Mouse (Mus musculus) limb, embryonic 12.5 days (tissue): ENCODE data around the gene Ddx20. TPM values are rescaled to one million over a fixed set of nuclear protein-coding genes. Genes with fewer than 3 reads are reported as not detected.

Experiments used
- ATAC-seq: fragments of 200-750 bp; cut with Nextera tagmentation; 2 replicates; pipeline ENCODE4 v1.8.0; 2017; ENCODE audit warnings: low read depth, moderate TSS enrichment; ENCODE audit not compliant: insufficient number of reproducible peaks, insufficient read depth, low FRiP score, low TSS enrichment
- H3K27ac ChIP-seq: fragments of 300-500 bp; sonication (generic); 2 replicates; pipeline ENCODE4 v1.5.1; 2016; ENCODE audit warnings: mild to moderate bottlenecking, moderate library complexity
- H3K27me3 ChIP-seq: fragments of 300-500 bp; sonication (generic); 2 replicates; pipeline ENCODE4 v1.6.1; 2016; ENCODE audit warnings: mild to moderate bottlenecking, moderate library complexity
- H3K36me3 ChIP-seq: fragments of 300-500 bp; sonication (generic); 2 replicates; pipeline ENCODE4 v1.6.1; 2016; ENCODE audit warnings: mild to moderate bottlenecking, moderate library complexity
- H3K4me1 ChIP-seq: fragments of 300-500 bp; sonication (generic); replicated peaks from 2 replicates; pipeline ENCODE4 v1.6.1; 2016
- H3K4me2 ChIP-seq: fragments of 300-500 bp; sonication (generic); 2 replicates; pipeline ENCODE4 v1.6.1; 2016; ENCODE audit warnings: mild to moderate bottlenecking, moderate library complexity
- H3K4me3 ChIP-seq: fragments of 300-500 bp; sonication (generic); replicated peaks from 2 replicates; pipeline ENCODE4 v1.5.1; 2016; ENCODE audit warnings: mild to moderate bottlenecking
- H3K9ac ChIP-seq: fragments of 300-500 bp; sonication (generic); replicated peaks from 2 replicates; pipeline ENCODE4 v1.6.1; 2016; ENCODE audit warnings: mild to moderate bottlenecking, moderate library complexity
- H3K9me3 ChIP-seq: fragments of 300-500 bp; sonication (generic); 2 replicates; pipeline ENCODE4 v1.6.1; 2016; ENCODE audit warnings: mild to moderate bottlenecking, moderate library complexity
- WGBS: fragments of 180-500 bp; shearing (Covaris S2); methylation state at CpG from one replicate; pipeline ENCODE4 v1.1.7; 2016; 5-methylcytosine and 5-hydroxymethylcytosine counted together
- polyA plus RNA-seq: library from polyadenylated mRNA; unstranded; fragments of >200 nt; fragmentation: Nextera tagmentation; extraction: Ambion mirVana; gene quantifications from 2 replicates; pipeline ENCODE4 v1.2.1, GENCODE M21; 2016

The Ddx20 gene
- polyA plus RNA-seq = 47.4 and 47.5 TPM in 2 replicates

GRCm38 (mm10) chr3:105687324-105688060 lies at the start of gene Ddx20:
Ddx20 (minus strand) TSS chr3:105687574.
- H3K27ac ChIP-seq = peak within 1 kb of the TSS; percentile 79
- H3K4me3 ChIP-seq = peak within 1 kb of the TSS; percentile 94
- no peaks in the 10 kb centered on the region for H3K9me3 ChIP-seq
- WGBS = under 1% methylated on average over 71 of the region's 72 CpGs
- peaks cover 24% of the 10 kb centered on the region for H3K36me3 ChIP-seq
- ATAC-seq = peak; percentile 96
- H3K27me3 ChIP-seq = no peaks in the 10 kb centered on the region
- H3K4me1 ChIP-seq = peaks cover 9% of the 10 kb centered on the region
- peak within 1 kb of the TSS; percentile 71 for H3K4me2 ChIP-seq
- H3K9ac ChIP-seq = peak within 1 kb of the TSS; percentile 94

- Histone ChIP-seq H3K9me3 (no peaks in the 10 kb centered on the region), H3K4me1 (no peaks in the 10 kb centered on the region), H3K9ac (no peak overlapping the region), H3K27ac (no peak overlapping the region), H3K4me3 (no peak overlapping the region), H3K36me3 (peaks cover 23% of the 10 kb centered on the region), H3K27me3 (no peaks in the 10 kb centered on the region), H3K4me2 (no peak overlapping the region)
- WGBS = 93% methylated on average over 7 of the region's 7 CpGs
- ATAC-seq = no peak
Measured at GRCm38 (mm10) chr3:105737070-105737469, 49.7 kb upstream of the Ddx20 start.

GRCm38 (mm10) chr3:105736148-105736547 lies 48.8 kb upstream of the Ddx20 start:
- H3K9ac ChIP-seq = no peak overlapping the region
- H3K9me3 ChIP-seq = no peaks in the 10 kb centered on the region
- H3K4me2 ChIP-seq = no peak overlapping the region
- WGBS = 87% methylated on average over 1 of the region's 1 CpGs
- H3K27ac ChIP-seq = no peak overlapping the region
- no peak overlapping the region for H3K4me3 ChIP-seq
- no peaks in the 10 kb centered on the region for H3K27me3 ChIP-seq
- no peak for ATAC-seq
- peaks cover 28% of the 10 kb centered on the region for H3K36me3 ChIP-seq
- H3K4me1 ChIP-seq = no peaks in the 10 kb centered on the region

GRCm38 (mm10) chr3:105735285-105735684 lies 47.9 kb upstream of the Ddx20 start:
- Histone ChIP-seq H3K9ac (no peak overlapping the region), H3K27ac (no peak overlapping the region), H3K36me3 (peaks cover 37% of the 10 kb centered on the region), H3K4me3 (no peak overlapping the region), H3K9me3 (no peaks in the 10 kb centered on the region), H3K4me2 (no peak overlapping the region), H3K4me1 (no peaks in the 10 kb centered on the region), H3K27me3 (no peaks in the 10 kb centered on the region)
- ATAC-seq = no peak

- H3K4me3 ChIP-seq = no peak overlapping the region
- H3K27me3 ChIP-seq = no peaks in the 10 kb centered on the region
- no peaks in the 10 kb centered on the region for H3K9me3 ChIP-seq
- no peaks in the 10 kb centered on the region for H3K4me1 ChIP-seq
- no peak overlapping the region for H3K27ac ChIP-seq
- peaks cover 38% of the 10 kb centered on the region for H3K36me3 ChIP-seq
- no peak for ATAC-seq
- H3K4me2 ChIP-seq = no peak overlapping the region
- 96% methylated on average over 4 of the region's 4 CpGs for WGBS
- no peak overlapping the region for H3K9ac ChIP-seq
Measured at GRCm38 (mm10) chr3:105733538-105733937, 46.2 kb upstream of the Ddx20 start.

GRCm38 (mm10) chr3:105732360-105732759 lies 45.0 kb upstream of the Ddx20 start:
- Histone ChIP-seq H3K4me1 (no peaks in the 10 kb centered on the region), H3K4me2 (no peak overlapping the region), H3K9me3 (no peaks in the 10 kb centered on the region), H3K36me3 (peaks cover 31% of the 10 kb centered on the region), H3K27ac (no peak overlapping the region), H3K4me3 (no peak overlapping the region), H3K27me3 (no peaks in the 10 kb centered on the region), H3K9ac (no peak overlapping the region)
- no peak for ATAC-seq
- WGBS = 95% methylated on average over 4 of the region's 4 CpGs

- 10% methylated on average over 1 of the region's 1 CpGs for WGBS
- Histone ChIP-seq H3K4me1 (no peaks in the 10 kb centered on the region), H3K9ac (no peak overlapping the region), H3K4me3 (no peak overlapping the region), H3K27me3 (no peaks in the 10 kb centered on the region), H3K9me3 (no peaks in the 10 kb centered on the region), H3K36me3 (peaks cover 14% of the 10 kb centered on the region), H3K4me2 (no peak overlapping the region), H3K27ac (no peak overlapping the region)
- no peak for ATAC-seq
Measured at GRCm38 (mm10) chr3:105726037-105726436, 38.7 kb upstream of the Ddx20 start.

- 81% methylated on average over 3 of the region's 3 CpGs for WGBS
- H3K4me1 ChIP-seq = peaks cover 10% of the 10 kb centered on the region
- no peak overlapping the region for H3K9ac ChIP-seq
- no peak overlapping the region for H3K4me3 ChIP-seq
- no peak for ATAC-seq
- no peaks in the 10 kb centered on the region for H3K27me3 ChIP-seq
- no peak overlapping the region for H3K27ac ChIP-seq
- no peak overlapping the region for H3K4me2 ChIP-seq
- peaks cover 3% of the 10 kb centered on the region; the same call in 1 of the 2 replicates for H3K36me3 ChIP-seq
- H3K9me3 ChIP-seq = no peaks in the 10 kb centered on the region
Measured at GRCm38 (mm10) chr3:105722510-105722909, 35.1 kb upstream of the Ddx20 start.

- peaks cover 11% of the 10 kb centered on the region for H3K4me1 ChIP-seq
- H3K27me3 ChIP-seq = no peaks in the 10 kb centered on the region
- no peak overlapping the region for H3K27ac ChIP-seq
- no peak for ATAC-seq
- no peak overlapping the region for H3K4me2 ChIP-seq
- H3K9ac ChIP-seq = no peak overlapping the region
- H3K36me3 ChIP-seq = no peaks in the 10 kb centered on the region
- H3K4me3 ChIP-seq = no peak overlapping the region
- 69% methylated on average over 2 of the region's 2 CpGs for whole genome bisulfite sequencing
- H3K9me3 ChIP-seq = no peaks in the 10 kb centered on the region
Measured at GRCm38 (mm10) chr3:105721681-105722201, 34.4 kb upstream of the Ddx20 start.

GRCm38 (mm10) chr3:105720514-105720913 lies 33.1 kb upstream of the Ddx20 start:
- no peaks in the 10 kb centered on the region for H3K27me3 ChIP-seq
- H3K9ac ChIP-seq = no peak overlapping the region
- 79% methylated on average over 4 of the region's 4 CpGs for WGBS
- no peak overlapping the region for H3K4me3 ChIP-seq
- H3K4me1 ChIP-seq = peaks cover 14% of the 10 kb centered on the region
- H3K9me3 ChIP-seq = no peaks in the 10 kb centered on the region
- no peak overlapping the region for H3K27ac ChIP-seq
- no peak overlapping the region for H3K4me2 ChIP-seq
- no peak for ATAC-seq
- no peaks in the 10 kb centered on the region for H3K36me3 ChIP-seq

GRCm38 (mm10) chr3:105719979-105720378 lies 32.6 kb upstream of the Ddx20 start:
- no peak overlapping the region for H3K9ac ChIP-seq
- H3K4me3 ChIP-seq = no peak overlapping the region
- WGBS = 75% methylated on average over 4 of the region's 4 CpGs
- no peaks in the 10 kb centered on the region for H3K9me3 ChIP-seq
- no peaks in the 10 kb centered on the region for H3K27me3 ChIP-seq
- no peaks in the 10 kb centered on the region for H3K36me3 ChIP-seq
- H3K4me2 ChIP-seq = no peak overlapping the region
- no peak overlapping the region for H3K27ac ChIP-seq
- no peak for ATAC-seq
- peaks cover 14% of the 10 kb centered on the region for H3K4me1 ChIP-seq

- H3K9me3 ChIP-seq = no peaks in the 10 kb centered on the region
- ATAC-seq = no peak
- no peak overlapping the region for H3K4me3 ChIP-seq
- H3K4me2 ChIP-seq = no peak overlapping the region
- 60% methylated on average over 4 of the region's 4 CpGs for WGBS
- no peak overlapping the region for H3K27ac ChIP-seq
- no peaks in the 10 kb centered on the region for H3K36me3 ChIP-seq
- H3K4me1 ChIP-seq = peaks cover 23% of the 10 kb centered on the region
- no peaks in the 10 kb centered on the region for H3K27me3 ChIP-seq
- no peak overlapping the region for H3K9ac ChIP-seq
Measured at GRCm38 (mm10) chr3:105718746-105719145, 31.4 kb upstream of the Ddx20 start.
